Mouse (Mus musculus) midbrain, postnatal 0 days (tissue): ENCODE measurements around the gene Stac3. TPM values are rescaled to one million over a fixed set of nuclear protein-coding genes. Genes with fewer than 3 reads are reported as not detected.

Experiments
- ATAC-seq: fragments of 200-750 bp; cut with Nextera tagmentation; 2 replicates; pipeline ENCODE4 v1.8.0; 2017; ENCODE audit warnings: moderate number of reproducible peaks, mild to moderate bottlenecking, moderate TSS enrichment, moderate library complexity; ENCODE audit not compliant: low FRiP score
- DNase-seq: peaks from one replicate; pipeline ENCODE4 v3.0.0-alpha.2; 2015; ENCODE audit warnings: low spot score
- H3K27ac ChIP-seq: fragments of 300-500 bp; sonication (generic); 2 replicates; pipeline ENCODE4 v1.5.1; 2014; ENCODE audit warnings: low read depth, mild to moderate bottlenecking, low read length, mixed read lengths
- H3K27me3 ChIP-seq: fragments of 300-500 bp; sonication (generic); 2 replicates; pipeline ENCODE4 v1.6.1; 2014; ENCODE audit warnings: low read length, control low read depth, mixed read lengths; ENCODE audit not compliant: insufficient read depth
- H3K36me3 ChIP-seq: fragments of 300-500 bp; sonication (generic); 2 replicates; pipeline ENCODE4 v1.6.1; 2014; ENCODE audit warnings: low read length, control low read depth, mixed read lengths; ENCODE audit not compliant: insufficient read depth
- H3K4me1 ChIP-seq: fragments of 300-500 bp; sonication (generic); 2 replicates; pipeline ENCODE4 v1.6.1; 2014; ENCODE audit warnings: mild to moderate bottlenecking, control low read depth, antibody characterized with exemption, low read length, mixed read lengths; ENCODE audit not compliant: insufficient read depth
- H3K4me2 ChIP-seq: fragments of 300-500 bp; sonication (generic); 2 replicates; pipeline ENCODE4 v1.6.1; 2014; ENCODE audit warnings: low read depth, mild to moderate bottlenecking, low read length, mixed read lengths; ENCODE audit not compliant: poor library complexity, severe bottlenecking
- H3K4me3 ChIP-seq: fragments of 300-500 bp; sonication (generic); 2 replicates; pipeline ENCODE4 v1.5.1; 2014; ENCODE audit warnings: low read depth, mild to moderate bottlenecking, low read length, moderate library complexity
- H3K9ac ChIP-seq: fragments of 300-500 bp; sonication (generic); replicated peaks from 2 replicates; pipeline ENCODE4 v1.6.1; 2014; ENCODE audit warnings: mild to moderate bottlenecking, low read length, moderate library complexity, mixed read lengths; ENCODE audit not compliant: poor library complexity, severe bottlenecking
- H3K9me3 ChIP-seq: fragments of 300-500 bp; sonication (generic); 2 replicates; pipeline ENCODE4 v1.6.1; 2016; ENCODE audit warnings: low read length, control low read depth
- CTCF ChIP-seq: IDR thresholded peaks from 2 replicates; pipeline ENCODE4 v1.5.1; 2016; ENCODE audit warnings: antibody characterized with exemption, mild to moderate bottlenecking
- WGBS: fragments of 180-500 bp; shearing (Covaris S2); extraction: QIAGEN DNeasy Blood & Tissue Kit; methylation state at CpG from one replicate; pipeline ENCODE4 v1.1.7; 2014; 5-methylcytosine and 5-hydroxymethylcytosine counted together
- polyA plus RNA-seq: library from polyadenylated mRNA; unstranded; fragments of >200 nt; fragmentation: Nextera tagmentation; extraction: Ambion mirVana; gene quantifications from 2 replicates; pipeline ENCODE4 v1.2.1, GENCODE M21; 2015
- total RNA-seq: library from RNA; depleted of rRNA; stranded (reverse); fragments of >200 nt; gene quantifications from 2 replicates; pipeline ENCODE4 v1.2.3, GENCODE M21; 2014

Stac3 gene
- total and polyA plus RNA-seq, 2 experiments from 2014 or later, result 0.51 to 1.2 TPM

- Histone ChIP-seq H3K9ac (peak overlapping the region; percentile 75), H3K9me3 (no peaks in the 10 kb centered on the region), H3K4me1 (peaks cover 36% of the 10 kb centered on the region), H3K4me2 (peak overlapping the region; percentile 82), H3K36me3 (peaks cover 4% of the 10 kb centered on the region; the same call in 1 of the 2 replicates), H3K4me3 (peak overlapping the region; percentile 40), H3K27ac (peak overlapping the region; percentile 96), H3K27me3 (no peaks in the 10 kb centered on the region)
- peak; percentile 92 for DNase-seq
- peak; percentile 36 for ATAC-seq
- under 1% methylated on average over 42 of the region's 46 CpGs for WGBS
- TF ChIP-seq CTCF, result peak; percentile 67
These were observed 10.3 kb downstream of the Stac3 start for GRCm38 (mm10) chr10:127511634-127512306.

GRCm38 (mm10) chr10:127512307-127512666, 10.8 kb downstream of the Stac3 start:
- ATAC-seq (no peak), DNase-seq (no peak)
- under 1% methylated on average over 7 of the region's 7 CpGs for WGBS
- no peak for TF ChIP-seq CTCF
- H3K9me3 ChIP-seq, result no peaks in the 10 kb centered on the region
- H3K9ac ChIP-seq, result peak overlapping the region; percentile 75
- no peaks in the 10 kb centered on the region; the same call in 1 of the 2 replicates for H3K36me3 ChIP-seq
- H3K4me1 ChIP-seq, result peaks cover 36% of the 10 kb centered on the region
- H3K4me3 ChIP-seq, result peak overlapping the region; percentile 40
- no peaks in the 10 kb centered on the region for H3K27me3 ChIP-seq
- H3K4me2 ChIP-seq, result peak overlapping the region; percentile 82
- peak overlapping the region; percentile 96 for H3K27ac ChIP-seq

- Histone ChIP-seq H3K4me2 (peak overlapping the region; percentile 82), H3K27me3 (no peaks in the 10 kb centered on the region), H3K9me3 (no peaks in the 10 kb centered on the region), H3K4me1 (peaks cover 36% of the 10 kb centered on the region), H3K9ac (0 out of 2 replicates have a peak overlapping the region, but pooled peaks have one; percentile 75), H3K36me3 (peaks cover 2% of the 10 kb centered on the region; the same call in 1 of the 2 replicates), H3K27ac (peak overlapping the region; percentile 96), H3K4me3 (peak overlapping the region; percentile 8; the same call in 1 of the 2 replicates)
- ATAC-seq, result peak; percentile 29; the same call in 1 of the 2 replicates
- WGBS, result 0% methylated on average over 27 of the region's 27 CpGs
- peak; percentile 92 for DNase-seq
- TF ChIP-seq CTCF, result peak; percentile 100
These were observed 11.3 kb downstream of the Stac3 start for GRCm38 (mm10) chr10:127512813-127513212.

- under 1% methylated on average over 16 of the region's 16 CpGs for WGBS
- no peaks in the 10 kb centered on the region for H3K27me3 ChIP-seq
- ATAC-seq (no peak), DNase-seq (no peak)
- H3K4me3 ChIP-seq, result 0 out of 2 replicates have a peak overlapping the region, but pooled peaks have one; percentile 5
- H3K9ac ChIP-seq, result 0 out of 2 replicates have a peak overlapping the region, but pooled peaks have one; percentile 14
- no peak; the same call in 1 of the 2 replicates for TF ChIP-seq CTCF
- H3K4me2 ChIP-seq, result peak overlapping the region; percentile 82
- peaks cover 10% of the 10 kb centered on the region for H3K36me3 ChIP-seq
- peak overlapping the region; percentile 96 for H3K27ac ChIP-seq
- H3K9me3 ChIP-seq, result no peaks in the 10 kb centered on the region
- H3K4me1 ChIP-seq, result peaks cover 36% of the 10 kb centered on the region
These were observed 12.1 kb downstream of the Stac3 start for GRCm38 (mm10) chr10:127513501-127514091.

- whole genome bisulfite sequencing, result 20% methylated on average over 13 of the region's 13 CpGs
- 0 out of 2 replicates have a peak overlapping the region, but pooled peaks have one; percentile 5 for H3K4me3 ChIP-seq
- no peak for ATAC-seq
These were observed 12.7 kb downstream of the Stac3 start for GRCm38 (mm10) chr10:127514111-127514698.

More at GRCm38 (mm10) chr10:127514111-127514698, 12.7 kb downstream of the Stac3 start:
- Histone ChIP-seq H3K36me3 (peaks cover 11% of the 10 kb centered on the region), H3K27ac (no peak overlapping the region), H3K9ac (0 out of 2 replicates have a peak overlapping the region, but pooled peaks have one; percentile 14), H3K27me3 (no peaks in the 10 kb centered on the region), H3K9me3 (no peaks in the 10 kb centered on the region), H3K4me2 (peak overlapping the region; percentile 82; the same call in 1 of the 2 replicates), H3K4me1 (peaks cover 36% of the 10 kb centered on the region)
- DNase-seq, result no peak
- no peak for TF ChIP-seq CTCF
